Mouse (Mus musculus): ENCODE measurements around the gene Creb3l2. TPM values are rescaled to one million over a fixed set of nuclear protein-coding genes. Genes with fewer than 3 reads are reported as not detected.
"Not testable (repeated sequence)": the region's sequence is repeated elsewhere in the genome, so short reads cannot be mapped to it uniquely, and the experiment has no call there.

Gene Creb3l2
- total RNA-seq (2021), result 1 to 10 TPM; 6.7 to 8.1 TPM
- long read RNA-seq, experiment 1, full-length matches to known transcripts, result 2 of 11 reads
- long read RNA-seq, experiment 1, partial matches to known transcripts, result 0 of 11 reads
- long read RNA-seq, experiment 1, other reads (novel, unspliced or antisense), result 9 of 11 reads
- long read RNA-seq, experiment 2, full-length matches to known transcripts, result 2 of 5 reads
- long read RNA-seq, experiment 2, partial matches to known transcripts, result 1 of 5 reads
- long read RNA-seq, experiment 2, other reads (novel, unspliced or antisense), result 2 of 5 reads

GRCm38 (mm10) chr6:37442041-37442667 lies at the start of gene Creb3l2:
Creb3l2 (minus strand) TSS chr6:37442146.
- peak; percentile 95 to 99 for DNase-seq (ENCODE audit: low spot score in 2 of 2)
- intact Hi-C loops (cut with DNase I), result loop anchor here (5.0 kb wide), 1 partner anchor 385 kb away; no protein-coding TSS in a partner anchor

- intact Hi-C loops (cut with DNase I), result loop anchor here (10.0 kb wide), 1 partner anchor 268 kb away; no protein-coding TSS in a partner anchor
- no peak for DNase-seq (ENCODE audit: low spot score in 2 of 2)
These were observed 44.6 kb upstream of the Creb3l2 start for GRCm38 (mm10) chr6:37486502-37486901.

- intact Hi-C loops (cut with DNase I), result loop anchor here (10.0 kb wide), 1 partner anchor 270 kb away; no protein-coding TSS in a partner anchor
- no peak for DNase-seq (ENCODE audit: low spot score in 2 of 2)
These were observed 42.7 kb upstream of the Creb3l2 start for GRCm38 (mm10) chr6:37484588-37485070.

- DNase-seq (ENCODE audit: low spot score in 2 of 2), result no peak
- intact Hi-C loops (cut with DNase I), result loop anchor here (10.0 kb wide), 1 partner anchor 272 kb away; no protein-coding TSS in a partner anchor
These were observed 41.3 kb upstream of the Creb3l2 start for GRCm38 (mm10) chr6:37483262-37483661.

- DNase-seq (ENCODE audit: low spot score in 2 of 2), result no peak
These were observed 39.2 kb upstream of the Creb3l2 start for GRCm38 (mm10) chr6:37481147-37481546.

GRCm38 (mm10) chr6:37480008-37480407 lies 38.1 kb upstream of the Creb3l2 start:
- intact Hi-C loops (cut with DNase I), result loop anchor here (10.0 kb wide), 1 partner anchor 275 kb away; no protein-coding TSS in a partner anchor
- DNase-seq (ENCODE audit: low spot score in 2 of 2), result no peak

More at GRCm38 (mm10) chr6:37481147-37481546, 39.2 kb upstream of the Creb3l2 start:
- intact Hi-C loops (cut with DNase I), result loop anchor here (10.0 kb wide), 1 partner anchor 274 kb away; no protein-coding TSS in a partner anchor

- intact Hi-C loops (cut with DNase I), result no loop called here
These were observed 36.5 kb upstream of the Creb3l2 start for GRCm38 (mm10) chr6:37478481-37478880.

GRCm38 (mm10) chr6:37473674-37474342 lies 31.9 kb upstream of the Creb3l2 start:
- peak in 1 of 2 experiments; percentile 19 for DNase-seq (ENCODE audit: low spot score in 2 of 2)

More at GRCm38 (mm10) chr6:37478481-37478880, 36.5 kb upstream of the Creb3l2 start:
- DNase-seq (ENCODE audit: low spot score in 2 of 2), result no peak

GRCm38 (mm10) chr6:37470216-37470615 lies 28.3 kb upstream of the Creb3l2 start:
- intact Hi-C loops (cut with DNase I), result no loop called here
- DNase-seq (ENCODE audit: low spot score in 2 of 2), result no peak

More at GRCm38 (mm10) chr6:37473674-37474342, 31.9 kb upstream of the Creb3l2 start:
- intact Hi-C loops (cut with DNase I), result no loop called here

- DNase-seq (ENCODE audit: low spot score in 2 of 2), result peak; percentile 48 to 50
- intact Hi-C loops (cut with DNase I), result loop anchor here (5.0 kb wide), 1 partner anchor 601 kb away; no protein-coding TSS in a partner anchor
These were observed 23.9 kb upstream of the Creb3l2 start for GRCm38 (mm10) chr6:37465847-37466246.

- intact Hi-C loops (cut with DNase I), result loop anchor here (5.0 kb wide), 1 partner anchor 602 kb away; no protein-coding TSS in a partner anchor
- DNase-seq (ENCODE audit: low spot score in 2 of 2), result no peak
These were observed 23.4 kb upstream of the Creb3l2 start for GRCm38 (mm10) chr6:37465356-37465755.

- intact Hi-C loops (cut with DNase I), result no loop called here
- DNase-seq (ENCODE audit: low spot score in 2 of 2), result no peak
These were observed 22.6 kb upstream of the Creb3l2 start for GRCm38 (mm10) chr6:37464585-37464984.

GRCm38 (mm10) chr6:37463517-37464482 lies 21.9 kb upstream of the Creb3l2 start:
- intact Hi-C loops (cut with DNase I), result not testable (repeated sequence)
- peak; percentile 60 to 80 for DNase-seq (ENCODE audit: low spot score in 2 of 2)

GRCm38 (mm10) chr6:37460681-37461080 lies 18.7 kb upstream of the Creb3l2 start:
- intact Hi-C loops (cut with DNase I), result no loop called here
- no peak for DNase-seq (ENCODE audit: low spot score in 2 of 2)

- intact Hi-C loops (cut with DNase I); DNase-seq (ENCODE audit: low spot score in 2 of 2): not testable (repeated sequence)
These were observed 17.7 kb upstream of the Creb3l2 start for GRCm38 (mm10) chr6:37459656-37460055.

- intact Hi-C loops (cut with DNase I), result no loop called here
- no peak for DNase-seq (ENCODE audit: low spot score in 2 of 2)
These were observed 16.2 kb upstream of the Creb3l2 start for GRCm38 (mm10) chr6:37457990-37458655.

- DNase-seq (ENCODE audit: low spot score in 2 of 2), result no peak
- intact Hi-C loops (cut with DNase I), result no loop called here
These were observed 13.6 kb upstream of the Creb3l2 start for GRCm38 (mm10) chr6:37455540-37455939.

GRCm38 (mm10) chr6:37453047-37453446 lies 11.1 kb upstream of the Creb3l2 start:
- intact Hi-C loops (cut with DNase I), result no loop called here
- no peak for DNase-seq (ENCODE audit: low spot score in 2 of 2)
